Mouse (Mus musculus) small intestine, adult 2 months (tissue): Measurements from ENCODE around the gene Stk24. TPM values are rescaled to one million over a fixed set of nuclear protein-coding genes. Genes with fewer than 3 reads are reported as not detected.

Experiments
- H3K27ac ChIP-seq: fragments of 200-500 bp; 2 replicates; pipeline ENCODE4 v1.5.1; 2012; ENCODE audit warnings: low read depth, low read length, control low read depth, inconsistent platforms; ENCODE audit not compliant: insufficient read depth
- H3K27me3 ChIP-seq: fragments of 200-500 bp; 2 replicates; pipeline ENCODE4 v1.6.1; 2012; ENCODE audit warnings: mild to moderate bottlenecking, moderate library complexity, low read length, inconsistent platforms; ENCODE audit not compliant: control insufficient read depth, insufficient read depth
- H3K36me3 ChIP-seq: fragments of 200-500 bp; 2 replicates; pipeline ENCODE4 v1.6.1; 2012; ENCODE audit warnings: mild to moderate bottlenecking, low read length, control low read depth, inconsistent platforms; ENCODE audit not compliant: control insufficient read depth, insufficient read depth
- H3K4me1 ChIP-seq: fragments of 200-500 bp; 2 replicates; pipeline ENCODE4 v1.6.1; 2012; ENCODE audit warnings: low read length, inconsistent platforms, mixed read lengths; ENCODE audit not compliant: control insufficient read depth, insufficient read depth, insufficient read length
- H3K4me3 ChIP-seq: fragments of 200-500 bp; 2 replicates; pipeline ENCODE4 v1.5.1; 2012; ENCODE audit warnings: low read depth, mild to moderate bottlenecking, control low read depth, inconsistent platforms, low read length, moderate library complexity
- CTCF ChIP-seq: fragments of 200-500 bp; IDR thresholded peaks from 2 replicates; pipeline ENCODE4 v1.5.1; 2012; ENCODE audit warnings: low read depth, mild to moderate bottlenecking, control low read depth, inconsistent platforms, low read length, moderate library complexity, mixed read lengths; ENCODE audit not compliant: insufficient replicate concordance, insufficient read length; ENCODE audit errors: extremely low read depth
- POLR2A ChIP-seq: fragments of 200-500 bp; IDR thresholded peaks from 2 replicates; pipeline ENCODE4 v1.6.1; 2012; ENCODE audit warnings: low read depth, mild to moderate bottlenecking, control low read depth, inconsistent platforms, low read length, moderate library complexity
- WGBS: fragments of 180-500 bp; shearing (Covaris S2); methylation state at CpG from one replicate; pipeline ENCODE4 v1.1.7; 2018; 5-methylcytosine and 5-hydroxymethylcytosine counted together
- polyA plus RNA-seq: library from polyadenylated mRNA; depleted of rRNA; stranded (reverse); fragments of >200 nt; gene quantifications from 2 replicates; pipeline ENCODE4 v1.2.3, GENCODE M21; 2012

Stk24 gene
- polyA plus RNA-seq, 1 experiment, result 35.4 TPM

DNA sequence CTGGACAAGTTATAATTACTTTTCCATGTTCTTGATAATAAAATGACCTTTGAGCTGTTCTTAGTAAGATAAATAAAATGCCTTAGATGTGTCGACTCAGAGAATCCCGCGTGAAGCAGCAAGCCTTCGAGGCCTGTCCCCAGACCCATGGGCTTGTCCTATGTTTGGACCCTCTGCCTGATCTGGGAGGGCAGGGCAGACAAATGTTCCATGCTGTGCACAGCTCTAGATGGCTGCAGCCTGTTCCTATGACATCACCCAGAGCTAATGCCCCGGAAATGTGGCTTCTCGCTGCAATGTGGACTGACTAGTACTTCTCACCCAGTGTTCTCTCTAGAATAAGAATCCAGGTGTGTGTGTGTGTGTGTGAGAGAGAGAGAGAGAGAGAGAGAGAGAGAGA, 115.4 kb downstream of the Stk24 start:
- Histone ChIP-seq H3K27ac (peak overlapping the region; percentile 59), H3K4me1 (peaks cover 12% of the 10 kb centered on the region; the same call in 1 of the 2 replicates), H3K4me3 (no peak overlapping the region), H3K27me3 (no peaks in the 10 kb centered on the region), H3K36me3 (no peaks in the 10 kb centered on the region)
- 22% methylated on average over 6 of the region's 6 CpGs for WGBS
- TF ChIP-seq CTCF, result no peak
- TF ChIP-seq POLR2A, result no peak

DNA sequence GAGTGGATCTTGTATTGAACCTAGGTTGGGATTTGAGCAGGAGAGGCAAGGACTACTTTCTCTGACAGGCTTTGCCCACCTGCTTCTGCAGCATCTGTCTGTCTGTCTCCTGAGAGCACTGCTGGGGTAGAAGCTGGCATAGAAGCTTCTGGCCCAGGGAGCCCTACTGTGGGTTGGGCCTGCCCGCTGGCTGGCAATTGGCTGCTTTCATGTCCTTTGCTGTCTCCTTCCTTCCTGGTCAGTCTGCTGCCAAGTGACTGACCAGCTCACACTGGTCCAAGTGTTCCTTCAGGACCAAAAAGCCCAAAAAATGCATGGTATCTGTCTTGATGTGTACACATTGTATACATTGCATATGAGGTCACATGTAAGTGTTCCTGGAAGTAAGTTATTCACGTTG, 115.9 kb downstream of the Stk24 start:
- TF ChIP-seq POLR2A (no peak), CTCF (no peak)
- Histone ChIP-seq H3K27ac (peak overlapping the region; percentile 60), H3K36me3 (no peaks in the 10 kb centered on the region), H3K27me3 (no peaks in the 10 kb centered on the region), H3K4me3 (no peak overlapping the region), H3K4me1 (peaks cover 12% of the 10 kb centered on the region; the same call in 1 of the 2 replicates)
- 30% methylated on average over 2 of the region's 2 CpGs for WGBS

DNA sequence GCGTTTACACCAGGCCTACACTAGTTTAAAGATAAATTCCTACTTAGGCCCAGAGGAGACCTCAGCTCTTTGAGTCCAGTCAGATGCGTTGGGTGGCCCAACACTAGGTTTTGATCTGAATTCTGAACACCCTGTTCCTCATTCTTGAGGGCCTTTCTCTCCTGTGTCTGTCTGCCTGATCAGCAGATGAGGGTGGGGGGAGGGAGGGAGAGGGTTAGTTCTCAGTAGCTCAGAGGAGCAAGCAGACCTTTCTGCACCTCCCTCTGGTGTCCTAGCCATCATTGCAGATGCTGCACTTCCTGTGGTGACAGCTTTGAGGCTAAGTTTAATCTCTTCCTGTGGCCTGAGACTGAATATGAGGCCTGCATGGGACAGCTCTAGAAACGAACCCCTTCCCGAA, 117.2 kb downstream of the Stk24 start:
- H3K4me3 ChIP-seq, result no peak overlapping the region
- H3K36me3 ChIP-seq, result no peaks in the 10 kb centered on the region; the same call in 1 of the 2 replicates
- no peak for TF ChIP-seq CTCF
- TF ChIP-seq POLR2A, result no peak
- WGBS, result 81% methylated on average over 4 of the region's 4 CpGs
- H3K27ac ChIP-seq, result no peak overlapping the region
- H3K27me3 ChIP-seq, result no peaks in the 10 kb centered on the region
- H3K4me1 ChIP-seq, result peaks cover 12% of the 10 kb centered on the region; the same call in 1 of the 2 replicates

DNA sequence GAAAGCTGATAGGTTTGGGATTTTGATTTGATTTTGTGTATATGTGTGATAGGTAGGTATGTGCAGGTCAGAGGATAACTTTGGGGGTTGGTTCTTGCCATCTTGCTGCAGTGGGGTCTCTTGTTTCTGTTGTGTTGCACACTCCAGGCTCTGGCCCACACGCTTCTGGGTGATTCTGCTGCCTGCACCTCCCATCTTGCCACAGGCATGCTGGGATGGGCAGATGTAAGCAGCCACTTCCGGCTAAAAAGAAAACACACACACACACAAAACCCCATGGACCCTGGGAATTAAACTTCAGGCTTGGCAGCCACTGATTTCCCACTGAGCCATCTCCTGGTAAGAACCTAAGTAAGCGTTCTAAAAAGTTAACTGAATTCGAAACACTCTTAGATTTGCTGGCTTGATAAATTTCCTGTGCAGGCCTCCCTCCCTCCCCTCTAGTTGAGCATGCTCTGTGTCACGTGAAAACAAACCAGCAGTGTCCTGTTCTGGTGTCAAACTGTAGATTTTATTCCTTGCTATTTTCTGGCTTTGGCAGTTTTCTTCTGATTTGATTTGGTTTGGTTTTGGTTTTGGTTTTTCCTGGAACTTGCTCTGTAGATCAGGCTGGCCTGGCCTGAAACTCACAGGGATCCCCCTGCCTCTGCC, 118.5 kb downstream of the Stk24 start:
- peaks cover 2% of the 10 kb centered on the region; the same call in 1 of the 2 replicates for H3K36me3 ChIP-seq
- WGBS, result 73% methylated on average over 5 of the region's 5 CpGs
- TF ChIP-seq POLR2A (no peak), CTCF (no peak)
- H3K4me3 ChIP-seq, result no peak overlapping the region
- H3K4me1 ChIP-seq, result peaks cover 12% of the 10 kb centered on the region; the same call in 1 of the 2 replicates
- no peaks in the 10 kb centered on the region for H3K27me3 ChIP-seq
- H3K27ac ChIP-seq, result peak overlapping the region; percentile 33; the same call in 1 of the 2 replicates

DNA sequence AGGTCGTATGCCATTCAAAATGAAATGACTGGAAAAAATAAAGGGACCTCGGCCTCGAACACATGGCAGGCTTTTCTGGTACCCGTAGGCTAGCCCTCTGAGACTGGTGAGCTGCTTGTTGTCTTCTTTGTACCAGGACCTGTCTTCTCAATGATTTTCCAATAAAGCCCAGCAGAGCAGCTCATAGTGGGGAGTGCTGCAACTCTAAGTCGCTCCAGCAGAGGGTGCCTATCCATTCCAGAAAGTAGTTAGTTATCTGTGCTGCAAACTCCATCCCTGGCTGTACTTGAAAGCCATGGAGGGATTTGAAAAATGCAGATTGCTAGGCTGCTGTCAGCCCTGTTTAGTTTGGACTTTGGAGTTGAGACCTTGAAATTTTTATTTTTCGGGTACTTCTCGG, 120.0 kb downstream of the Stk24 start:
- TF ChIP-seq CTCF, result peak; percentile 62; the same call in 1 of the 2 replicates
- TF ChIP-seq POLR2A, result no peak
- Histone ChIP-seq H3K27ac (no peak overlapping the region), H3K4me3 (no peak overlapping the region), H3K36me3 (peaks cover 2% of the 10 kb centered on the region), H3K27me3 (no peaks in the 10 kb centered on the region), H3K4me1 (peaks cover 12% of the 10 kb centered on the region; the same call in 1 of the 2 replicates)
- 63% methylated on average over 7 of the region's 7 CpGs for WGBS

DNA sequence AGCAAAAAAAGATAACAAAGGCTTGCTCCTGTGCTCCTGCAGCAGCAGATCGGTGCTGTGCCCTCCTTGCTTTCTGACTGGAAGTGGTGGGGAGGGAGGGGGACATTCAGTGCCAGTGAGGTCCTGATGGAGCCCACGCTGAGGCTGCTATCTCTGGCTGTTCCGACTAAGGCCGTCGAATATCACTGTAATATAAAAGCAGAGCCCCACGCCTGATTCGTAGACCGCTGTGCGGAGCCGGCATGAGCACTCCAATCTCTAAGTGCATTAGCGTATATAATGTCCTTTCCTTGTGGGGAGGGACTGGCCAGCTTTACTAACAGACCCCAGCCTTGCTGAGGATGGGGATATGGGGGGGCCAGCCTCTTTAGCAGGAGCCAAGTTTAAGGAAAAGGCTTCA, 120.5 kb downstream of the Stk24 start:
- no peak overlapping the region for H3K27ac ChIP-seq
- H3K27me3 ChIP-seq, result no peaks in the 10 kb centered on the region
- H3K36me3 ChIP-seq, result peaks cover 2% of the 10 kb centered on the region
- H3K4me1 ChIP-seq, result peaks cover 9% of the 10 kb centered on the region; the same call in 1 of the 2 replicates
- TF ChIP-seq POLR2A (no peak), CTCF (no peak)
- no peak overlapping the region for H3K4me3 ChIP-seq
- whole genome bisulfite sequencing, result 87% methylated on average over 11 of the region's 11 CpGs

DNA sequence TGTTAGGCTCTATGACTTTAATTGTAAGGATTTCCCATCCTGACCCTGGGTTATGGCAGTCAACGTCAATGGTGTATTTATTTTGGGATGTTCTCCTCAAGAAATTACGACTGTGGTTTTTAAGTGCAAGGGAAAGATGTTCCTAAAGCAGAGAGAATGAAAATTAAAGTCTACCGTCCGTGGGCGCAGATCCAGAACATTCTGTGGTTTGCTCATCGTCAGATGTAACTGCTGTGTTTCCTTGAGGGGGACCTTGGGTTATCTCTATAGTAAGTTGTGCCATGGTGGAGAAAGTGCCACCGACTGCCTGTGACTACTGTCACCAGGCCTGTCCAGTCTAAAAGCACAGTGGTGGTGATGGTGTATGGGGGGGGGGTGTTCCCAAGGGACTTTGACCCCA, 122.9 kb downstream of the Stk24 start:
- H3K27ac ChIP-seq, result no peak overlapping the region
- no peak for TF ChIP-seq CTCF
- TF ChIP-seq POLR2A, result no peak
- H3K27me3 ChIP-seq, result no peaks in the 10 kb centered on the region
- H3K4me3 ChIP-seq, result no peak overlapping the region
- peaks cover 3% of the 10 kb centered on the region for H3K36me3 ChIP-seq
- 0 out of 2 replicates have a peak, but pooled peaks cover 1% of the 10 kb centered on the region for H3K4me1 ChIP-seq
- 81% methylated on average over 7 of the region's 7 CpGs for WGBS
